Mouse (Mus musculus): Measurements from ENCODE around the gene Gpr68. TPM values are rescaled to one million over a fixed set of nuclear protein-coding genes. Genes with fewer than 3 reads are reported as not detected.

Gene Gpr68
- total and polyA plus RNA-seq, 3 experiments: 0.04 TPM; not detected in 2

GRCm38 (mm10) chr12:100885585-100885984 is 22.4 kb downstream of the Gpr68 start:
- H3K27ac ChIP-seq (ENCODE audit: control insufficient read depth, low read depth, low read length): no peak overlapping the region
- no peaks in the 10 kb centered on the region for H3K79me2 ChIP-seq (ENCODE audit: control insufficient read depth, insufficient read depth, low read length, poor library complexity)
- H3K4me3 ChIP-seq (ENCODE audit: control insufficient read depth in 1 of 2, insufficient read depth in 1 of 2, low read depth in 2 of 2, low read length in 2 of 2): no peak overlapping the region
- H3K27me3 ChIP-seq (ENCODE audit: control insufficient read depth in 1 of 2, insufficient read depth in 2 of 2, low read length in 2 of 2): peaks cover 4 to 9% of the 10 kb centered on the region in 2 experiments; a peak in 3 of 4 replicates
- no peak for DNase-seq (ENCODE audit: low read depth, low spot score)
- no peaks in the 10 kb centered on the region for H3K9me3 ChIP-seq (replicated peaks; ENCODE audit: insufficient read depth, low read length)
- TF ChIP-seq ETS1 (IDR thresholded peaks at IDR 0.05; ENCODE audit: low read depth, low read length) (no peak), EP300 (IDR thresholded peaks at IDR 0.05; ENCODE audit: low read depth in 1 of 2, low read length in 2 of 2) (no peak), TBP (IDR thresholded peaks at IDR 0.05; ENCODE audit: low read depth, low read length) (no peak), CHD1 (IDR thresholded peaks at IDR 0.05; ENCODE audit: low read depth, low read length) (no peak), TAL1 (IDR thresholded peaks at IDR 0.05; ENCODE audit: low read length) (no peak), RCOR1 (IDR thresholded peaks at IDR 0.05; ENCODE audit: low read depth, low read length) (no peak), ZKSCAN1 (IDR thresholded peaks at IDR 0.05; ENCODE audit: low read depth, low read length) (no peak), HCFC1 (IDR thresholded peaks at IDR 0.05; ENCODE audit: low read depth, low read length) (no peak), RAD21 (IDR thresholded peaks at IDR 0.05; ENCODE audit: low read depth, low read length) (no peak), MAX (IDR thresholded peaks at IDR 0.05; ENCODE audit: low read length) (no peak), USF1 (IDR thresholded peaks at IDR 0.05; ENCODE audit: low read depth, low read length) (no peak), ZNF384 (IDR thresholded peaks at IDR 0.05; ENCODE audit: low read depth, low read length) (no peak), UBTF (IDR thresholded peaks at IDR 0.05; ENCODE audit: borderline replicate concordance, insufficient read depth, low read depth, low read length) (no peak), ZMIZ1 (IDR thresholded peaks at IDR 0.05; ENCODE audit: low read depth, low read length) (no peak), MAZ (IDR thresholded peaks at IDR 0.05; ENCODE audit: low read depth, low read length) (no peak), USF2 (IDR thresholded peaks at IDR 0.05; ENCODE audit: borderline replicate concordance in 1 of 2, insufficient read depth in 1 of 2, low read depth in 1 of 2, low read length in 2 of 2) (no peak)
- no peak overlapping the region for H3K9ac ChIP-seq (ENCODE audit: control insufficient read depth, low read depth, low read length, poor library complexity, severe bottlenecking)
- peaks cover 0 to 2% of the 10 kb centered on the region in 2 experiments; a peak in 1 of 4 replicates for H3K36me3 ChIP-seq (ENCODE audit: control insufficient read depth in 1 of 2, insufficient read depth in 2 of 2, low read length in 2 of 2)
- H3K4me1 ChIP-seq (ENCODE audit: control insufficient read depth in 1 of 2, insufficient read depth in 2 of 2, low read length in 2 of 2): no peaks in the 10 kb centered on the region

DNA sequence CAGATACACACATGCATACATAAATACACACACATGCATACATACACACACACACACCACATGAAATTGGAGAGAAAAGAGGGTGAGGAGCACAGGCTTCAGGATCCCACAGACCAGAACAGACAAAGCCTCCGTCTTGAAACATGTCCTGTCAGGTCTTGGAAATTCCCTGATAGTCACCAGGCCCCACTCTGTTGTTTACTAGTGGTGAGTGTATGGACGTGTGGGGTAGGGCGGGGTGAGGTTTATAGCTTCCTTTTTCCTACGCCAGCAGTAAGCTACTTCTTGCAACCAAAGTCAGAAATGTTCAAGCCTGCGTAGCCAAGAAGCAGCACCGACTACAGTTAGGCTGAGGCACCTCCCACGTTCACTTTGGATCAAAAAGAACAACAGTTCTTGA is 24.8 kb downstream of the Gpr68 start:
- Histone ChIP-seq H3K9me3 (replicated peaks; ENCODE audit: insufficient read depth, low read length) (no peaks in the 10 kb centered on the region), H3K79me2 (ENCODE audit: control insufficient read depth, insufficient read depth, low read length, poor library complexity) (no peaks in the 10 kb centered on the region), H3K9ac (ENCODE audit: control insufficient read depth, low read depth, low read length, poor library complexity, severe bottlenecking) (no peak overlapping the region), H3K27ac (ENCODE audit: control insufficient read depth, low read depth, low read length) (no peak overlapping the region), H3K36me3 (ENCODE audit: control insufficient read depth in 1 of 2, insufficient read depth in 2 of 2, low read length in 2 of 2) (no peaks in the 10 kb centered on the region), H3K27me3 (ENCODE audit: control insufficient read depth in 1 of 2, insufficient read depth in 2 of 2, low read length in 2 of 2) (peaks cover 4 to 7% of the 10 kb centered on the region in 2 experiments; a peak in 3 of 4 replicates), H3K4me1 (ENCODE audit: control insufficient read depth in 1 of 2, insufficient read depth in 2 of 2, low read length in 2 of 2) (no peaks in the 10 kb centered on the region), H3K4me3 (ENCODE audit: control insufficient read depth in 1 of 2, insufficient read depth in 1 of 2, low read depth in 2 of 2, low read length in 2 of 2) (no peak overlapping the region)
- TF ChIP-seq GATA1 (IDR thresholded peaks at IDR 0.05; ENCODE audit: low read depth, low read length) (no peak), MAFK (IDR thresholded peaks at IDR 0.05; ENCODE audit: borderline replicate concordance, low read depth, low read length) (no peak), JUND (IDR thresholded peaks at IDR 0.05; ENCODE audit: low read depth, low read length) (no peak), ELF1 (IDR thresholded peaks at IDR 0.05; ENCODE audit: low read depth, low read length) (no peak), CHD2 (IDR thresholded peaks at IDR 0.05; ENCODE audit: low read length) (no peak), POLR2AphosphoS2 (IDR thresholded peaks at IDR 0.05; ENCODE audit: low read length) (no peak), SIN3A (IDR thresholded peaks at IDR 0.05; ENCODE audit: low read length) (no peak), USF2 (IDR thresholded peaks at IDR 0.05; ENCODE audit: borderline replicate concordance in 1 of 2, insufficient read depth in 1 of 2, low read depth in 1 of 2, low read length in 2 of 2) (no peak), ZC3H11A (IDR thresholded peaks at IDR 0.05; ENCODE audit: low read depth, low read length) (no peak)
- DNase-seq (ENCODE audit: low read depth, low spot score): peak; percentile 9

Data from MEL (cell line).